Mouse (Mus musculus) bone marrow, adult 2 months (tissue): Measurements from ENCODE around the gene Daam2. TPM values are rescaled to one million over a fixed set of nuclear protein-coding genes. Genes with fewer than 3 reads are reported as not detected.

Source experiments
- H3K27ac ChIP-seq: fragments of 200-500 bp; 2 replicates; pipeline ENCODE4 v1.5.1; 2012; ENCODE audit warnings: low read depth, mild to moderate bottlenecking, control low read depth, inconsistent platforms, low read length; ENCODE audit not compliant: control insufficient read depth, poor library complexity, insufficient read depth
- H3K4me1 ChIP-seq: fragments of 200-500 bp; 2 replicates; pipeline ENCODE4 v1.6.1; 2011; ENCODE audit warnings: low read length; ENCODE audit not compliant: control insufficient read depth, insufficient read depth
- H3K4me3 ChIP-seq: fragments of 200-500 bp; replicated peaks from 2 replicates; pipeline ENCODE3; 2011; ENCODE audit warnings: mild to moderate bottlenecking, low read depth, low read length, control low read depth; ENCODE audit not compliant: control insufficient read depth
- CTCF ChIP-seq: fragments of 200-500 bp; IDR thresholded peaks from 2 replicates; pipeline ENCODE4 v1.5.1; 2011; ENCODE audit warnings: low read length, control low read depth; ENCODE audit not compliant: control insufficient read depth, insufficient read depth
- POLR2A ChIP-seq: fragments of 200-500 bp; IDR thresholded peaks from 2 replicates; pipeline ENCODE4 v1.6.1; 2011; ENCODE audit warnings: low read depth, mild to moderate bottlenecking, control low read depth, low read length, borderline replicate concordance; ENCODE audit not compliant: control insufficient read depth
- WGBS: fragments of 180-500 bp; shearing (Covaris S2); methylation state at CpG from one replicate; pipeline ENCODE4 v1.1.7; 2018; 5-methylcytosine and 5-hydroxymethylcytosine counted together
- polyA plus RNA-seq: library from polyadenylated mRNA; stranded (reverse); fragments of >200 nt; gene quantifications from 2 replicates; pipeline ENCODE4 v1.2.4, GENCODE M21; 2011; ENCODE audit warnings: low replicate concordance; ENCODE audit not compliant: missing spikeins, insufficient read depth, insufficient read length

Daam2 gene
- polyA plus RNA-seq, result 1.3 and 1.4 TPM in 2 replicates

GRCm38 (mm10) chr17:49563830-49564470, at the start of gene Daam2:
Daam2 (minus strand) TSS chr17:49564343.
- Histone ChIP-seq H3K4me1 (no peaks in the 10 kb centered on the region; the same call in 1 of the 2 replicates), H3K27ac (no peak within 1 kb of the TSS), H3K4me3 (no peak within 1 kb of the TSS)
- WGBS, result 9% methylated on average over 38 of the region's 38 CpGs
- no peak for TF ChIP-seq CTCF
- no peak for TF ChIP-seq POLR2A

- Histone ChIP-seq H3K4me1 (no peaks in the 10 kb centered on the region), H3K27ac (no peak overlapping the region), H3K4me3 (no peak overlapping the region)
- TF ChIP-seq POLR2A (no peak), CTCF (no peak)
- WGBS, result 36% methylated on average over 8 of the region's 8 CpGs
These were observed 46.2 kb upstream of the Daam2 start for GRCm38 (mm10) chr17:49610296-49610695.

DNA sequence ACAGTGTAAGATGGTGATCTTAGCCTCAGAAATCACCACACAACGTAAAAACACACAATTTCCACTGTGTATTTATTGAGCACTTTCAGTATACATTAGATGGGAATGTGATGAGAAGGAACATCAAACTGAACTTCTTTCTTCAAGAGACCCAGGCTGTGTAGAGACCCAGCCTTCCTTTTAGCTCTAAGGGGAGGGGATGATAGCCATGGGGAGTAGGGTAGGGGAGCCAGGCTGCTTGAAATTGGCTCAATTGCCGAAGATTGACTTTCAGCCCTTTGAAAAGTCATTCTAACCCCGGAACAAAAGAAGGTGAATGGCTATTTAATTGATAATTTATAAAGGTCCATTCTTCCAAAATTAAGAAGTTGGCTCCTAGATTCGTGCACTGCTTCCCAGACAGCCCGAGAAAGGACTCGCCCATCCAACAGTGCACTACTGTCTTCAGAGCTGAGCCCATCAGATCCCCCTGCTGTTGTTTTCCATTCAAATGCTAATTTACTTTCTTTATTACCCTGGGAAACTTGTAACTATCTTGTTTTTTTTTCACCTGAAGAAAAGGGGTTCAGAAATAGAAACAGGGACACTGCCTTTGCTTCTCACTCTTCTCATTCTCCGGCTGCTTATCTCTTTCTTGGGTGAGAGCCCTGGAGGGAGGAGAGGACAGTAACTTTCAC, 43.3 kb upstream of the Daam2 start:
- TF ChIP-seq CTCF, result no peak
- no peak for TF ChIP-seq POLR2A
- 68% methylated on average over 7 of the region's 7 CpGs for WGBS
- no peaks in the 10 kb centered on the region for H3K4me1 ChIP-seq
- H3K27ac ChIP-seq, result no peak overlapping the region
- H3K4me3 ChIP-seq, result no peak overlapping the region

GRCm38 (mm10) chr17:49605397-49605796, 41.3 kb upstream of the Daam2 start:
- no peak overlapping the region for H3K27ac ChIP-seq
- 59% methylated on average over 4 of the region's 4 CpGs for WGBS
- no peak overlapping the region for H3K4me3 ChIP-seq
- no peaks in the 10 kb centered on the region for H3K4me1 ChIP-seq
- TF ChIP-seq POLR2A (no peak), CTCF (no peak)

GRCm38 (mm10) chr17:49590051-49590450, 25.9 kb upstream of the Daam2 start:
- 68% methylated on average over 8 of the region's 8 CpGs for WGBS
- Histone ChIP-seq H3K4me3 (no peak overlapping the region), H3K4me1 (no peaks in the 10 kb centered on the region), H3K27ac (no peak overlapping the region)
- no peak for TF ChIP-seq POLR2A
- TF ChIP-seq CTCF, result no peak

DNA sequence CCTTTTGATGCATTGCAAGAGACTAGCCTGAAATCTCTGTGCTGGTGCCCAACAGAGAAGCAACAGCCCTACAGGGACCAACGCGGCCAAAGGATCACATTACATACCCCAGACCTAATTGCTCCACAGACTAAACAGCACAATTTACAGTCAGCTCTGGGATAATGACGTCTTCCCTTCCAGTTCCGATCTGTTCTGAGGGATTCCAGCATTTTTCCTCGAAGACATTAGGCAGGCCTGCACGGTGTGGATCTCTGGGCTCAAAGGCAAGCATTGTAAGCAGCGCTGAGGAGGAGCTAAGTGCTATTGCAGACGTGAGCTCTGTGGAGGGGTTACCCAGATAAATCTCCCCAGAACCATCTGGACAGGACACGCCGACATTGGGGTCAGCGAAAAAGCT, 18.3 kb upstream of the Daam2 start:
- Histone ChIP-seq H3K27ac (no peak overlapping the region), H3K4me1 (no peaks in the 10 kb centered on the region), H3K4me3 (no peak overlapping the region)
- WGBS, result 53% methylated on average over 11 of the region's 11 CpGs
- TF ChIP-seq POLR2A, result no peak
- no peak for TF ChIP-seq CTCF

- TF ChIP-seq POLR2A, result no peak
- no peak for TF ChIP-seq CTCF
- Histone ChIP-seq H3K27ac (no peak overlapping the region), H3K4me3 (no peak overlapping the region), H3K4me1 (no peaks in the 10 kb centered on the region)
- WGBS, result 87% methylated on average over 3 of the region's 3 CpGs
These were observed 13.2 kb upstream of the Daam2 start for GRCm38 (mm10) chr17:49577321-49577720.

GRCm38 (mm10) chr17:49568717-49569116, 4.6 kb upstream of the Daam2 start:
- no peak overlapping the region for H3K4me3 ChIP-seq
- no peaks in the 10 kb centered on the region for H3K4me1 ChIP-seq
- no peak overlapping the region for H3K27ac ChIP-seq
- 63% methylated on average over 8 of the region's 8 CpGs for WGBS
- no peak for TF ChIP-seq CTCF
- TF ChIP-seq POLR2A, result no peak

- no peak overlapping the region for H3K27ac ChIP-seq
- no peaks in the 10 kb centered on the region; the same call in 1 of the 2 replicates for H3K4me1 ChIP-seq
- no peak overlapping the region for H3K4me3 ChIP-seq
- no peak for TF ChIP-seq CTCF
- no peak for TF ChIP-seq POLR2A
- WGBS, result 31% methylated on average over 3 of the region's 3 CpGs
These were observed 346 bp upstream of the Daam2 start for GRCm38 (mm10) chr17:49564489-49564888.

DNA sequence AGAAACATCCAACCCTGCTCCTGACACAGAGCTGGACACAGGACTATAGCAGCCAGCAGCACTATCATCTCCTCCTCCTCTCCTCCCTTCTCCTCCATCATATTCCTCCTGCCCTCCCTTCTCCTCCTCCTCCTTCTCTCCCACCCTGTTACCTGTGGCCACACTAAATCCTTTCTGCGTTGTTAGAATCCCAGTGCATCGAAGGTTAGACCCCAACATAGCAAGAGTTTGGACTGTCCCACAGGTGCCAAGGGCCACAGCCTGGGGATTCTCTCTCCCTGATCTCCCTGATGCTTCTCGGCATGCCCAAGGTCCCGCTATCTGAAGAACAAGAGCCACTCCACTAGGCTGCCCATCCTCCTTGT, 745 bp downstream of the Daam2 start:
- Histone ChIP-seq H3K4me3 (no peak overlapping the region), H3K27ac (no peak overlapping the region), H3K4me1 (no peaks in the 10 kb centered on the region; the same call in 1 of the 2 replicates)
- TF ChIP-seq POLR2A (no peak), CTCF (no peak)
- WGBS, result 28% methylated on average over 4 of the region's 4 CpGs
